Mouse (Mus musculus) gastrocnemius, adult 2 months (tissue): ENCODE results near the gene Agpat1. TPM values are rescaled to one million over a fixed set of nuclear protein-coding genes. Genes with fewer than 3 reads are reported as not detected.
A peak's percentile ranks its signal among the peaks of the same experiment; 100 is the strongest.

Experiments
- DNase-seq: peaks from one replicate; pipeline ENCODE4 v3.0.0; 2022
- H3K27ac ChIP-seq: fragments of 200-600 bp; 2 replicates; pipeline ENCODE4 v1.8.1; 2022; ENCODE audit warnings: mild to moderate bottlenecking
- H3K4me3 ChIP-seq: fragments of 200-600 bp; 2 replicates; pipeline ENCODE4 v1.8.1; 2022; ENCODE audit warnings: mild to moderate bottlenecking, moderate library complexity
- CTCF ChIP-seq: fragments of 200-600 bp; IDR thresholded peaks from 2 replicates; pipeline ENCODE4 v1.8.1; 2022; ENCODE audit warnings: antibody characterized with exemption, mild to moderate bottlenecking, moderate library complexity
- intact Hi-C: fragments of 180-260 bp; cut with DNase I; formaldehyde crosslinking; loops from one replicate; pipeline ENCODE4 v1.15.1; 2025
- total RNA-seq, 2 experiments: library from RNA; stranded (reverse); gene quantifications; 2 replicates each; pipeline ENCODE4 v1.2.3; 2021

Agpat1 gene
- total RNA-seq, 2 experiments from 2014 or later = 75.6 to 75.7 TPM

- no peak for TF ChIP-seq CTCF
- H3K4me3 ChIP-seq = peak overlapping the region; percentile 88; the same call in 1 of the 2 replicates
- peak overlapping the region; percentile 97; the same call in 1 of the 2 replicates for H3K27ac ChIP-seq
- intact Hi-C loops = no loop called here
- DNase-seq = no peak
These were observed 15.3 kb upstream of the Agpat1 start for GRCm38 (mm10) chr17:34588767-34589166.

- no peak for TF ChIP-seq CTCF
- intact Hi-C loops = no loop called here
- Histone ChIP-seq H3K4me3 (peak overlapping the region; percentile 88), H3K27ac (peak overlapping the region; percentile 97)
- DNase-seq = peak; percentile 17
These were observed 14.9 kb upstream of the Agpat1 start for GRCm38 (mm10) chr17:34589206-34589605.

GRCm38 (mm10) chr17:34589681-34590101 lies 14.4 kb upstream of the Agpat1 start, which contains the start of gene Gpsm3:
Gene Gpsm3, plus strand, starts transcription at chr17:34589806.
- no peak for TF ChIP-seq CTCF
- Histone ChIP-seq H3K4me3 (peak within 1 kb of the TSS; percentile 88), H3K27ac (peak within 1 kb of the TSS; percentile 97)
- peak; percentile 85 for DNase-seq
- intact Hi-C loops = no loop called here

- TF ChIP-seq CTCF = no peak
- intact Hi-C loops = no loop called here
- no peak for DNase-seq
- H3K27ac ChIP-seq = peak overlapping the region; percentile 97
- H3K4me3 ChIP-seq = peak overlapping the region; percentile 88
These were observed 13.7 kb upstream of the Agpat1 start for GRCm38 (mm10) chr17:34590154-34590987.

GRCm38 (mm10) chr17:34591029-34591993 lies 12.8 kb upstream of the Agpat1 start, which contains the start of gene Pbx2:
Gene Pbx2, plus strand, starts transcription at chr17:34591266.
- TF ChIP-seq CTCF = no peak
- intact Hi-C loops = no loop called here
- Histone ChIP-seq H3K27ac (peak within 1 kb of the TSS; percentile 97), H3K4me3 (peak within 1 kb of the TSS; percentile 88)
- DNase-seq = peak; percentile 43

- intact Hi-C loops = no loop called here
- DNase-seq = peak; percentile 95
- H3K27ac ChIP-seq = peak overlapping the region; percentile 97
- TF ChIP-seq CTCF = no peak
- H3K4me3 ChIP-seq = peak overlapping the region; percentile 88
These were observed 12.1 kb upstream of the Agpat1 start for GRCm38 (mm10) chr17:34591994-34592375.

GRCm38 (mm10) chr17:34592581-34593549 lies 11.2 kb upstream of the Agpat1 start:
- intact Hi-C loops = no loop called here
- DNase-seq = no peak
- TF ChIP-seq CTCF = no peak
- Histone ChIP-seq H3K27ac (peak overlapping the region; percentile 97), H3K4me3 (peak overlapping the region; percentile 88)

- Histone ChIP-seq H3K27ac (peak overlapping the region; percentile 97; the same call in 1 of the 2 replicates), H3K4me3 (peak overlapping the region; percentile 88)
- no peak for TF ChIP-seq CTCF
- peak; percentile 44 for DNase-seq
- intact Hi-C loops = no loop called here
These were observed 10.1 kb upstream of the Agpat1 start for GRCm38 (mm10) chr17:34593752-34594525.

- no peak for TF ChIP-seq CTCF
- no peak for DNase-seq
- no peak overlapping the region for H3K27ac ChIP-seq
- intact Hi-C loops = no loop called here
- no peak overlapping the region for H3K4me3 ChIP-seq
These were observed 8.0 kb upstream of the Agpat1 start for GRCm38 (mm10) chr17:34596098-34596497.

GRCm38 (mm10) chr17:34597566-34598095 lies 6.4 kb upstream of the Agpat1 start, which contains the start of gene Ager:
Gene Ager, plus strand, starts transcription at chr17:34597862.
- Histone ChIP-seq H3K4me3 (no peak within 1 kb of the TSS), H3K27ac (peak within 1 kb of the TSS; percentile 16; the same call in 1 of the 2 replicates)
- intact Hi-C loops = no loop called here
- TF ChIP-seq CTCF = no peak
- DNase-seq = no peak
